Mouse (Mus musculus): ENCODE data around the gene Zdhhc21. TPM values are rescaled to one million over a fixed set of nuclear protein-coding genes. Genes with fewer than 3 reads are reported as not detected.

The Zdhhc21 gene
- 12.8 and 13.0 TPM in 2 replicates for polyA plus RNA-seq (2015; fragmentation: Nextera tagmentation; extraction: Ambion mirVana)

GRCm38 (mm10) chr4:82859131-82860125 is at the start of gene Zdhhc21:
Gene Zdhhc21, minus strand, starts transcription at chr4:82859958.

DNA sequence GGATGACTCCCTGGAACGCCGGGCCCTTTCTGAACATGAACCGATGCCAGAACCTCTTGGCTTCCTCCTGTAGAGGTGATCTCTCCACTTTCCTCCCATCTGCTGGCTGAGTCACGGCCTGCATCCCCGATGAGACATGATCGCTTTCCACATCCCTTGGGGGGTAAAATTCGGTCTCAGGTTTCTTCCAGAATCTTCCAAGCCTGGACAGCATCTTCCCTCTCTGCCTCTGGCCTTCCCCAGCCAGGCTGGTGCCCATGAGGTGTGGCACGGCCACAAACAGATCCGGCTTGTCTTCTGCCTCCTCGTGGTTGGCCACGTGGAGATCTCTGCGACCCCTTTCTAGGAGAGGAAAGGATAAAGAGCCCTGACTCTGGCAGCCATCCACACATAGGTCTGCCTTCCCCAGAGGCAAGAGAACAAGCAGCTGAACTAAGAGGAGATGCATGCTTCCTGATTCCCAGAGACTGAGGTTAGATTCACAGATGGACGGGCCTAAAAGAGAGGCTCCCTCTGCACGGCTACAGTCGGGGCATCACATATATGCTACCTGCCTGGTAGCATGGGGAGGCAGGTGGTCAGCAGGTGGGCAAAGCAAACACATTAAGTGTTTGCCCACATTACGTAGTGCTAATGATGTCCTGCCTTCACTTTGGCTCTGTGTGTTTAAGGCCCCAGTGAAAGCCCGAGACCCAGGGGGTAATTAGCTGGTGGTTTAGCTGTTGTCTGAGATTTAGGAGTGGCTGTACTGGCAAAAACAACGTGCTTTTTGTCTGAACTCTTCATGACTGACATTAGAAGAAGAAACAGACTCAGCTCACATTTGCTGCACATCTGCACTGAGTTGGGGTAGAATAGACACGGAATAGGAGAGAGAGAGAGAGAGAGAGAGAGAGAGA is 25.1 kb upstream of the Zdhhc21 start, which contains the start of gene Cer1:
Gene Cer1 (minus strand): TSS at position 513 of the 899 bp plus-strand sequence.

Other genes with a start within 250 kb of the Zdhhc21 start
- gene Nfib, start 154.2 kb downstream of the Zdhhc21 start, polyA plus RNA-seq (2015; fragmentation: Nextera tagmentation; extraction: Ambion mirVana): 33.1 and 33.9 TPM in 2 replicates
- 0.09 TPM in 1 of 2 replicates, not detected in the other for gene Cer1, start 25.2 kb upstream of the Zdhhc21 start, polyA plus RNA-seq (2015; fragmentation: Nextera tagmentation; extraction: Ambion mirVana)
- 0.94 and 1.5 TPM in 2 replicates for gene Frem1, start 192.4 kb upstream of the Zdhhc21 start, polyA plus RNA-seq (2015; fragmentation: Nextera tagmentation; extraction: Ambion mirVana)

Measured in neural tube, postnatal 0 days (tissue).